Mouse (Mus musculus): ENCODE data around the gene Zcchc24. TPM values are rescaled to one million over a fixed set of nuclear protein-coding genes. Genes with fewer than 3 reads are reported as not detected.

Zcchc24 gene
- polyA plus RNA-seq, 1 experiment from 2014 or later: 14.6 TPM

GRCm38 (mm10) chr14:25746971-25747945 lies 21.6 kb downstream of the Zcchc24 start:
- 59% methylated on average over 21 of the region's 21 CpGs for whole genome bisulfite sequencing
- no peaks in the 10 kb centered on the region for H3K27me3 ChIP-seq (ENCODE audit: control insufficient read depth, insufficient read depth, low read depth, low read length)
- H3K4me3 ChIP-seq (ENCODE audit: low read length): no peak overlapping the region
- H3K36me3 ChIP-seq (ENCODE audit: control insufficient read depth, insufficient read depth, low read length): peaks cover 3% of the 10 kb centered on the region; the same call in 1 of the 2 replicates
- H3K9ac ChIP-seq (ENCODE audit: low read length): no peak overlapping the region
- ATAC-seq (ENCODE audit: low read depth): 0 out of 2 replicates have a peak, but pooled peaks have one; percentile 10
- no peak overlapping the region for H3K27ac ChIP-seq (ENCODE audit: low read length)
- H3K4me2 ChIP-seq (ENCODE audit: low read depth, low read length): no peak overlapping the region
- peaks cover 10% of the 10 kb centered on the region for H3K4me1 ChIP-seq (replicated peaks; ENCODE audit: control insufficient read depth, insufficient read depth, low read length)
- H3K9me3 ChIP-seq (ENCODE audit: control insufficient read depth, low read length): no peaks in the 10 kb centered on the region

GRCm38 (mm10) chr14:25746371-25746770 lies 22.5 kb downstream of the Zcchc24 start:
- Histone ChIP-seq H3K27me3 (ENCODE audit: control insufficient read depth, insufficient read depth, low read depth, low read length) (no peaks in the 10 kb centered on the region), H3K4me1 (replicated peaks; ENCODE audit: control insufficient read depth, insufficient read depth, low read length) (peaks cover 10% of the 10 kb centered on the region), H3K27ac (ENCODE audit: low read length) (no peak overlapping the region), H3K9me3 (ENCODE audit: control insufficient read depth, low read length) (no peaks in the 10 kb centered on the region), H3K4me2 (ENCODE audit: low read depth, low read length) (no peak overlapping the region), H3K4me3 (ENCODE audit: low read length) (no peak overlapping the region), H3K36me3 (ENCODE audit: control insufficient read depth, insufficient read depth, low read length) (peaks cover 3% of the 10 kb centered on the region; the same call in 1 of the 2 replicates), H3K9ac (ENCODE audit: low read length) (no peak overlapping the region)
- 92% methylated on average over 6 of the region's 6 CpGs for WGBS
- no peak for ATAC-seq (ENCODE audit: low read depth)

GRCm38 (mm10) chr14:25745365-25746184 lies 23.3 kb downstream of the Zcchc24 start:
- WGBS: 51% methylated on average over 11 of the region's 11 CpGs
- Histone ChIP-seq H3K27me3 (ENCODE audit: control insufficient read depth, insufficient read depth, low read depth, low read length) (no peaks in the 10 kb centered on the region), H3K9ac (ENCODE audit: low read length) (no peak overlapping the region), H3K4me1 (replicated peaks; ENCODE audit: control insufficient read depth, insufficient read depth, low read length) (peaks cover 10% of the 10 kb centered on the region), H3K36me3 (ENCODE audit: control insufficient read depth, insufficient read depth, low read length) (peaks cover 3% of the 10 kb centered on the region; the same call in 1 of the 2 replicates), H3K4me2 (ENCODE audit: low read depth, low read length) (no peak overlapping the region), H3K4me3 (ENCODE audit: low read length) (no peak overlapping the region), H3K27ac (ENCODE audit: low read length) (no peak overlapping the region), H3K9me3 (ENCODE audit: control insufficient read depth, low read length) (no peaks in the 10 kb centered on the region)
- no peak for ATAC-seq (ENCODE audit: low read depth)

- no peak overlapping the region for H3K4me3 ChIP-seq (ENCODE audit: low read length)
- H3K4me2 ChIP-seq (ENCODE audit: low read depth, low read length): no peak overlapping the region
- H3K4me1 ChIP-seq (replicated peaks; ENCODE audit: control insufficient read depth, insufficient read depth, low read length): peaks cover 22% of the 10 kb centered on the region
- no peak overlapping the region for H3K27ac ChIP-seq (ENCODE audit: low read length)
- no peak for ATAC-seq (ENCODE audit: low read depth)
- H3K9me3 ChIP-seq (ENCODE audit: control insufficient read depth, low read length): no peaks in the 10 kb centered on the region
- H3K9ac ChIP-seq (ENCODE audit: low read length): no peak overlapping the region
- peaks cover 3% of the 10 kb centered on the region; the same call in 1 of the 2 replicates for H3K36me3 ChIP-seq (ENCODE audit: control insufficient read depth, insufficient read depth, low read length)
- no peaks in the 10 kb centered on the region for H3K27me3 ChIP-seq (ENCODE audit: control insufficient read depth, insufficient read depth, low read depth, low read length)
- 61% methylated on average over 5 of the region's 5 CpGs for WGBS
Observed at GRCm38 (mm10) chr14:25742943-25743342, 25.9 kb downstream of the Zcchc24 start.

GRCm38 (mm10) chr14:25741840-25742367 lies 26.9 kb downstream of the Zcchc24 start:
- 47% methylated on average over 5 of the region's 5 CpGs for WGBS

GRCm38 (mm10) chr14:25741211-25741610 lies 27.6 kb downstream of the Zcchc24 start:
- Histone ChIP-seq H3K27ac (ENCODE audit: low read length) (no peak overlapping the region), H3K9me3 (ENCODE audit: control insufficient read depth, low read length) (no peaks in the 10 kb centered on the region), H3K27me3 (ENCODE audit: control insufficient read depth, insufficient read depth, low read depth, low read length) (no peaks in the 10 kb centered on the region), H3K9ac (ENCODE audit: low read length) (no peak overlapping the region), H3K4me2 (ENCODE audit: low read depth, low read length) (no peak overlapping the region), H3K4me1 (replicated peaks; ENCODE audit: control insufficient read depth, insufficient read depth, low read length) (peaks cover 38% of the 10 kb centered on the region), H3K36me3 (ENCODE audit: control insufficient read depth, insufficient read depth, low read length) (no peaks in the 10 kb centered on the region), H3K4me3 (ENCODE audit: low read length) (no peak overlapping the region)
- no peak for ATAC-seq (ENCODE audit: low read depth)
- 68% methylated on average over 3 of the region's 3 CpGs for WGBS

More at GRCm38 (mm10) chr14:25741840-25742367, 26.9 kb downstream of the Zcchc24 start:
- no peak overlapping the region for H3K4me3 ChIP-seq (ENCODE audit: low read length)
- peaks cover 3% of the 10 kb centered on the region; the same call in 1 of the 2 replicates for H3K36me3 ChIP-seq (ENCODE audit: control insufficient read depth, insufficient read depth, low read length)
- no peak overlapping the region for H3K4me2 ChIP-seq (ENCODE audit: low read depth, low read length)
- H3K27ac ChIP-seq (ENCODE audit: low read length): no peak overlapping the region
- no peak for ATAC-seq (ENCODE audit: low read depth)
- peaks cover 31% of the 10 kb centered on the region for H3K4me1 ChIP-seq (replicated peaks; ENCODE audit: control insufficient read depth, insufficient read depth, low read length)
- no peaks in the 10 kb centered on the region for H3K27me3 ChIP-seq (ENCODE audit: control insufficient read depth, insufficient read depth, low read depth, low read length)
- H3K9me3 ChIP-seq (ENCODE audit: control insufficient read depth, low read length): no peaks in the 10 kb centered on the region
- H3K9ac ChIP-seq (ENCODE audit: low read length): no peak overlapping the region

- H3K4me1 ChIP-seq (replicated peaks; ENCODE audit: control insufficient read depth, insufficient read depth, low read length): peaks cover 50% of the 10 kb centered on the region
Observed at GRCm38 (mm10) chr14:25739957-25740565, 28.8 kb downstream of the Zcchc24 start.

GRCm38 (mm10) chr14:25738591-25739001 lies 30.2 kb downstream of the Zcchc24 start:
- peak; percentile 59 for ATAC-seq (ENCODE audit: low read depth)
- H3K36me3 ChIP-seq (ENCODE audit: control insufficient read depth, insufficient read depth, low read length): no peaks in the 10 kb centered on the region
- H3K9me3 ChIP-seq (ENCODE audit: control insufficient read depth, low read length): no peaks in the 10 kb centered on the region
- H3K4me2 ChIP-seq (ENCODE audit: low read depth, low read length): no peak overlapping the region
- no peaks in the 10 kb centered on the region for H3K27me3 ChIP-seq (ENCODE audit: control insufficient read depth, insufficient read depth, low read depth, low read length)
- H3K4me3 ChIP-seq (ENCODE audit: low read length): no peak overlapping the region
- no peak overlapping the region; the same call in 1 of the 2 replicates for H3K9ac ChIP-seq (ENCODE audit: low read length)
- H3K4me1 ChIP-seq (replicated peaks; ENCODE audit: control insufficient read depth, insufficient read depth, low read length): peaks cover 59% of the 10 kb centered on the region
- H3K27ac ChIP-seq (ENCODE audit: low read length): peak overlapping the region; percentile 55
- 19% methylated on average over 14 of the region's 14 CpGs for WGBS

More at GRCm38 (mm10) chr14:25739957-25740565, 28.8 kb downstream of the Zcchc24 start:
- no peak overlapping the region for H3K9ac ChIP-seq (ENCODE audit: low read length)
- no peaks in the 10 kb centered on the region for H3K9me3 ChIP-seq (ENCODE audit: control insufficient read depth, low read length)
- no peak overlapping the region for H3K27ac ChIP-seq (ENCODE audit: low read length)
- H3K4me3 ChIP-seq (ENCODE audit: low read length): no peak overlapping the region
- H3K4me2 ChIP-seq (ENCODE audit: low read depth, low read length): no peak overlapping the region
- 64% methylated on average over 4 of the region's 4 CpGs for whole genome bisulfite sequencing
- no peak for ATAC-seq (ENCODE audit: low read depth)
- no peaks in the 10 kb centered on the region for H3K36me3 ChIP-seq (ENCODE audit: control insufficient read depth, insufficient read depth, low read length)
- H3K27me3 ChIP-seq (ENCODE audit: control insufficient read depth, insufficient read depth, low read depth, low read length): no peaks in the 10 kb centered on the region
